Mouse (Mus musculus) frontal cortex, postnatal 10 days (tissue): Measurements from ENCODE around the gene Cnot6l.

Source experiments
- DNase-seq, 2 experiments: peaks; one replicate each; pipeline ENCODE4 v3.0.0; 2022; ENCODE audit warnings: low spot score in 2 of 2, mixed read lengths in 1 of 2

Cnot6l gene

GRCm38 (mm10) chr5:96161578-96162398 lies 2.2 kb downstream of the Cnot6l start:
- peak; percentile 61 to 69 for DNase-seq

- DNase-seq = no peak
Observed at GRCm38 (mm10) chr5:96161263-96161577, 2.8 kb downstream of the Cnot6l start.

- peak in 1 of 2 experiments; percentile 21 for DNase-seq
Observed at GRCm38 (mm10) chr5:96160467-96161262, 3.3 kb downstream of the Cnot6l start.

GRCm38 (mm10) chr5:96142351-96142750 lies 21.6 kb downstream of the Cnot6l start:
- no peak for DNase-seq

GRCm38 (mm10) chr5:96130683-96131082 lies 33.3 kb downstream of the Cnot6l start:
- DNase-seq = no peak

GRCm38 (mm10) chr5:96126856-96127255 lies 37.1 kb downstream of the Cnot6l start:
- DNase-seq = no peak

- DNase-seq = no peak
Observed at GRCm38 (mm10) chr5:96114943-96115342, 49.0 kb downstream of the Cnot6l start.

GRCm38 (mm10) chr5:96104644-96105043 lies 59.3 kb downstream of the Cnot6l start:
- no peak for DNase-seq

- no peak for DNase-seq
Observed at GRCm38 (mm10) chr5:96091468-96091867, 72.5 kb downstream of the Cnot6l start.

- no peak for DNase-seq
Observed at GRCm38 (mm10) chr5:96085324-96085723, 78.6 kb downstream of the Cnot6l start.

GRCm38 (mm10) chr5:96079026-96079425 lies 84.9 kb downstream of the Cnot6l start:
- DNase-seq = no peak

GRCm38 (mm10) chr5:96065591-96065990 lies 98.4 kb downstream of the Cnot6l start:
- no peak for DNase-seq

GRCm38 (mm10) chr5:96042492-96042891 lies 121.5 kb downstream of the Cnot6l start:
- DNase-seq = no peak

- no peak for DNase-seq
Observed at GRCm38 (mm10) chr5:96041507-96042104, 122.4 kb downstream of the Cnot6l start.

GRCm38 (mm10) chr5:96039188-96039840 lies 124.7 kb downstream of the Cnot6l start:
- no peak for DNase-seq

GRCm38 (mm10) chr5:96037684-96038121 lies 126.3 kb downstream of the Cnot6l start:
- DNase-seq = no peak

- DNase-seq = no peak
Observed at GRCm38 (mm10) chr5:96036125-96036672, 127.8 kb downstream of the Cnot6l start.

- DNase-seq = no peak
Observed at GRCm38 (mm10) chr5:96034101-96034500, 129.9 kb downstream of the Cnot6l start.

- no peak for DNase-seq
Observed at GRCm38 (mm10) chr5:96029821-96030220, 134.2 kb downstream of the Cnot6l start.
